Mouse (Mus musculus): ENCODE data around the gene Sh2d1b1. TPM values are rescaled to one million over a fixed set of nuclear protein-coding genes. Genes with fewer than 3 reads are reported as not detected.

Gene Sh2d1b1
- polyA plus RNA-seq, 1 experiment from 2014 or later, result not detected

- 0 out of 2 replicates have a peak, but pooled peaks cover 4% of the 10 kb centered on the region for H3K36me3 ChIP-seq
- H3K4me1 ChIP-seq (replicated peaks), result 0 out of 2 replicates have a peak, but pooled peaks cover 10% of the 10 kb centered on the region
- ATAC-seq (ENCODE audit: low FRiP score), result no peak
- no peak overlapping the region for H3K9ac ChIP-seq
- H3K4me2 ChIP-seq, result no peak overlapping the region
- 68% methylated on average over 15 of the region's 15 CpGs for WGBS
- H3K27ac ChIP-seq, result no peak overlapping the region; the same call in 1 of the 2 replicates
- no peak overlapping the region for H3K4me3 ChIP-seq
- no peaks in the 10 kb centered on the region for H3K9me3 ChIP-seq
- H3K27me3 ChIP-seq, result no peaks in the 10 kb centered on the region
These were observed 17.9 kb downstream of the Sh2d1b1 start for GRCm38 (mm10) chr1:170294786-170295570.

GRCm38 (mm10) chr1:170299496-170299895 is 22.4 kb downstream of the Sh2d1b1 start:
- WGBS, result 85% methylated on average over 4 of the region's 4 CpGs
- 0 out of 2 replicates have a peak, but pooled peaks cover 7% of the 10 kb centered on the region for H3K4me1 ChIP-seq (replicated peaks)
- H3K9ac ChIP-seq, result no peak overlapping the region
- H3K4me2 ChIP-seq, result no peak overlapping the region
- ATAC-seq (ENCODE audit: low FRiP score), result no peak
- H3K9me3 ChIP-seq, result no peaks in the 10 kb centered on the region
- no peak overlapping the region for H3K4me3 ChIP-seq
- no peaks in the 10 kb centered on the region for H3K27me3 ChIP-seq
- H3K27ac ChIP-seq, result no peak overlapping the region
- H3K36me3 ChIP-seq, result 0 out of 2 replicates have a peak, but pooled peaks cover 4% of the 10 kb centered on the region

- H3K4me2 ChIP-seq, result no peak overlapping the region
- H3K27ac ChIP-seq, result no peak overlapping the region
- H3K9ac ChIP-seq, result no peak overlapping the region
- no peaks in the 10 kb centered on the region for H3K27me3 ChIP-seq
- no peaks in the 10 kb centered on the region for H3K4me1 ChIP-seq (replicated peaks)
- 0 out of 2 replicates have a peak, but pooled peaks cover 4% of the 10 kb centered on the region for H3K36me3 ChIP-seq
- WGBS, result 95% methylated on average over 9 of the region's 9 CpGs
- ATAC-seq (ENCODE audit: low FRiP score), result no peak
- H3K4me3 ChIP-seq, result no peak overlapping the region
- no peaks in the 10 kb centered on the region for H3K9me3 ChIP-seq
These were observed 24.6 kb downstream of the Sh2d1b1 start for GRCm38 (mm10) chr1:170301686-170302085.

GRCm38 (mm10) chr1:170302456-170302855 is 25.3 kb downstream of the Sh2d1b1 start:
- Histone ChIP-seq H3K36me3 (0 out of 2 replicates have a peak, but pooled peaks cover 4% of the 10 kb centered on the region), H3K9ac (no peak overlapping the region), H3K4me3 (no peak overlapping the region), H3K4me1 (replicated peaks) (no peaks in the 10 kb centered on the region), H3K27me3 (no peaks in the 10 kb centered on the region), H3K4me2 (no peak overlapping the region), H3K27ac (no peak overlapping the region), H3K9me3 (no peaks in the 10 kb centered on the region)
- WGBS, result 63% methylated on average over 6 of the region's 6 CpGs
- ATAC-seq (ENCODE audit: low FRiP score), result no peak

GRCm38 (mm10) chr1:170303103-170303502 is 26.0 kb downstream of the Sh2d1b1 start:
- 0 out of 2 replicates have a peak, but pooled peaks cover 4% of the 10 kb centered on the region for H3K36me3 ChIP-seq
- H3K27me3 ChIP-seq, result no peaks in the 10 kb centered on the region
- no peak overlapping the region for H3K9ac ChIP-seq
- no peak overlapping the region for H3K4me3 ChIP-seq
- no peaks in the 10 kb centered on the region for H3K4me1 ChIP-seq (replicated peaks)
- H3K27ac ChIP-seq, result no peak overlapping the region
- ATAC-seq (ENCODE audit: low FRiP score), result no peak
- H3K9me3 ChIP-seq, result no peaks in the 10 kb centered on the region
- H3K4me2 ChIP-seq, result no peak overlapping the region
- 37% methylated on average over 6 of the region's 6 CpGs for WGBS

- Histone ChIP-seq H3K4me1 (replicated peaks) (no peaks in the 10 kb centered on the region), H3K4me2 (no peak overlapping the region), H3K4me3 (no peak overlapping the region), H3K36me3 (no peaks in the 10 kb centered on the region), H3K27ac (no peak overlapping the region), H3K27me3 (no peaks in the 10 kb centered on the region), H3K9me3 (no peaks in the 10 kb centered on the region), H3K9ac (no peak overlapping the region)
- 91% methylated on average over 10 of the region's 10 CpGs for WGBS
- no peak for ATAC-seq (ENCODE audit: low FRiP score)
These were observed 27.9 kb downstream of the Sh2d1b1 start for GRCm38 (mm10) chr1:170305002-170305401.

GRCm38 (mm10) chr1:170306232-170306631 is 29.1 kb downstream of the Sh2d1b1 start, which contains the start of gene Gm7694:
TSS of gene Gm7694 (minus strand) at chr1:170306332.
- H3K27me3 ChIP-seq, result no peaks in the 10 kb centered on the region
- 94% methylated on average over 4 of the region's 4 CpGs for WGBS
- H3K27ac ChIP-seq, result no peak within 1 kb of the TSS
- H3K4me3 ChIP-seq, result no peak within 1 kb of the TSS
- ATAC-seq (ENCODE audit: low FRiP score), result no peak
- no peak within 1 kb of the TSS for H3K4me2 ChIP-seq
- H3K4me1 ChIP-seq (replicated peaks), result no peaks in the 10 kb centered on the region
- H3K9me3 ChIP-seq, result no peaks in the 10 kb centered on the region
- no peaks in the 10 kb centered on the region for H3K36me3 ChIP-seq
- H3K9ac ChIP-seq, result no peak within 1 kb of the TSS

- 94% methylated on average over 4 of the region's 4 CpGs for WGBS
- no peak for ATAC-seq (ENCODE audit: low FRiP score)
- H3K9me3 ChIP-seq, result no peaks in the 10 kb centered on the region
- H3K4me2 ChIP-seq, result no peak within 1 kb of the TSS
- no peaks in the 10 kb centered on the region for H3K27me3 ChIP-seq
- no peak within 1 kb of the TSS for H3K9ac ChIP-seq
- no peak within 1 kb of the TSS for H3K27ac ChIP-seq
- H3K4me1 ChIP-seq (replicated peaks), result no peaks in the 10 kb centered on the region
- H3K4me3 ChIP-seq, result no peak within 1 kb of the TSS
- H3K36me3 ChIP-seq, result no peaks in the 10 kb centered on the region
These were observed 31.4 kb downstream of the Sh2d1b1 start, which contains the start of gene Spata46 for GRCm38 (mm10) chr1:170308503-170308902. TSS of gene Spata46 (plus strand) at chr1:170308803.

GRCm38 (mm10) chr1:170311431-170311830 is 34.3 kb downstream of the Sh2d1b1 start:
- Histone ChIP-seq H3K27me3 (no peaks in the 10 kb centered on the region), H3K9me3 (no peaks in the 10 kb centered on the region), H3K9ac (no peak overlapping the region), H3K4me2 (no peak overlapping the region), H3K36me3 (no peaks in the 10 kb centered on the region; the same call in 1 of the 2 replicates), H3K4me3 (no peak overlapping the region), H3K4me1 (replicated peaks) (no peaks in the 10 kb centered on the region), H3K27ac (no peak overlapping the region)
- WGBS, result 78% methylated on average over 6 of the region's 6 CpGs
- no peak for ATAC-seq (ENCODE audit: low FRiP score)

- no peaks in the 10 kb centered on the region for H3K27me3 ChIP-seq
- H3K9me3 ChIP-seq, result no peaks in the 10 kb centered on the region
- H3K4me2 ChIP-seq, result no peak overlapping the region
- H3K27ac ChIP-seq, result no peak overlapping the region
- no peak for ATAC-seq (ENCODE audit: low FRiP score)
- peaks cover 19% of the 10 kb centered on the region for H3K36me3 ChIP-seq
- H3K9ac ChIP-seq, result no peak overlapping the region
- 86% methylated on average over 2 of the region's 2 CpGs for WGBS
- no peaks in the 10 kb centered on the region for H3K4me1 ChIP-seq (replicated peaks)
- H3K4me3 ChIP-seq, result no peak overlapping the region
These were observed 44.9 kb downstream of the Sh2d1b1 start for GRCm38 (mm10) chr1:170322046-170322445.

- 92% methylated on average over 10 of the region's 10 CpGs for whole genome bisulfite sequencing
- H3K27me3 ChIP-seq, result no peaks in the 10 kb centered on the region
- peaks cover 23% of the 10 kb centered on the region for H3K36me3 ChIP-seq
- no peak overlapping the region for H3K27ac ChIP-seq
- ATAC-seq (ENCODE audit: low FRiP score), result no peak
- H3K9ac ChIP-seq, result no peak overlapping the region
- no peak overlapping the region for H3K4me2 ChIP-seq
- H3K4me3 ChIP-seq, result no peak overlapping the region
- no peaks in the 10 kb centered on the region for H3K9me3 ChIP-seq
- no peaks in the 10 kb centered on the region for H3K4me1 ChIP-seq (replicated peaks)
These were observed 45.9 kb downstream of the Sh2d1b1 start for GRCm38 (mm10) chr1:170323001-170323400.

- no peak overlapping the region for H3K27ac ChIP-seq
- no peaks in the 10 kb centered on the region for H3K9me3 ChIP-seq
- WGBS, result 97% methylated on average over 1 of the region's 1 CpGs
These were observed 47.2 kb downstream of the Sh2d1b1 start for GRCm38 (mm10) chr1:170324312-170324711.

GRCm38 (mm10) chr1:170325277-170325676 is 48.2 kb downstream of the Sh2d1b1 start:
- WGBS, result 88% methylated on average over 4 of the region's 4 CpGs

More at GRCm38 (mm10) chr1:170324312-170324711, 47.2 kb downstream of the Sh2d1b1 start:
- no peak overlapping the region for H3K9ac ChIP-seq
- H3K36me3 ChIP-seq, result peaks cover 24% of the 10 kb centered on the region
- H3K4me3 ChIP-seq, result no peak overlapping the region
- no peaks in the 10 kb centered on the region for H3K4me1 ChIP-seq (replicated peaks)
- no peak overlapping the region for H3K4me2 ChIP-seq
- no peaks in the 10 kb centered on the region for H3K27me3 ChIP-seq
- no peak for ATAC-seq (ENCODE audit: low FRiP score)

More at GRCm38 (mm10) chr1:170325277-170325676, 48.2 kb downstream of the Sh2d1b1 start:
- no peaks in the 10 kb centered on the region for H3K9me3 ChIP-seq
- no peak overlapping the region for H3K9ac ChIP-seq
- no peak overlapping the region for H3K27ac ChIP-seq
- H3K27me3 ChIP-seq, result no peaks in the 10 kb centered on the region
- H3K4me2 ChIP-seq, result no peak overlapping the region
- ATAC-seq (ENCODE audit: low FRiP score), result no peak
- no peak overlapping the region for H3K4me3 ChIP-seq
- H3K4me1 ChIP-seq (replicated peaks), result 0 out of 2 replicates have a peak, but pooled peaks cover 2% of the 10 kb centered on the region
- peaks cover 17% of the 10 kb centered on the region for H3K36me3 ChIP-seq

Data from hindbrain, embryonic 13.5 days (tissue).